Mouse (Mus musculus) neural tube, embryonic 11.5 days (tissue): ENCODE measurements around the gene Myd88. TPM values are rescaled to one million over a fixed set of nuclear protein-coding genes. Genes with fewer than 3 reads are reported as not detected.

Source experiments
- ATAC-seq: fragments of 200-750 bp; cut with Nextera tagmentation; 2 replicates; pipeline ENCODE4 v1.8.0; 2017; ENCODE audit warnings: moderate number of reproducible peaks, mild to moderate bottlenecking, moderate TSS enrichment, moderate library complexity; ENCODE audit not compliant: insufficient read depth, low FRiP score, low TSS enrichment
- DNase-seq: peaks from one replicate; pipeline ENCODE4 v3.0.0-alpha.2; 2015; ENCODE audit warnings: low spot score
- H3K27ac ChIP-seq: fragments of 300-500 bp; sonication (generic); 2 replicates; pipeline ENCODE4 v1.5.1; 2014; ENCODE audit warnings: low read depth, mild to moderate bottlenecking, low read length
- H3K27me3 ChIP-seq: fragments of 300-500 bp; sonication (generic); 2 replicates; pipeline ENCODE4 v1.6.1; 2014; ENCODE audit warnings: mild to moderate bottlenecking, low read length, mixed read lengths; ENCODE audit not compliant: control insufficient read depth, insufficient read depth
- H3K36me3 ChIP-seq: fragments of 300-500 bp; sonication (generic); 2 replicates; pipeline ENCODE4 v1.6.1; 2014; ENCODE audit warnings: mild to moderate bottlenecking, low read length, moderate library complexity, mixed read lengths; ENCODE audit not compliant: control insufficient read depth, insufficient read depth
- H3K4me1 ChIP-seq: fragments of 300-500 bp; sonication (generic); 2 replicates; pipeline ENCODE4 v1.6.1; 2014; ENCODE audit warnings: low read length, mixed read lengths; ENCODE audit not compliant: control insufficient read depth, insufficient read depth
- H3K4me2 ChIP-seq: fragments of 300-500 bp; sonication (generic); 2 replicates; pipeline ENCODE4 v1.6.1; 2014; ENCODE audit warnings: low read depth, mild to moderate bottlenecking, moderate library complexity
- H3K4me3 ChIP-seq: fragments of 300-500 bp; sonication (generic); 2 replicates; pipeline ENCODE4 v1.5.1; 2014; ENCODE audit warnings: low read depth, low read length
- H3K9ac ChIP-seq: fragments of 300-500 bp; sonication (generic); 2 replicates; pipeline ENCODE4 v1.6.1; 2014; ENCODE audit warnings: mild to moderate bottlenecking, low read length
- H3K9me3 ChIP-seq: fragments of 300-500 bp; sonication (generic); 2 replicates; pipeline ENCODE4 v1.6.1; 2016; ENCODE audit warnings: low read length; ENCODE audit not compliant: control insufficient read depth
- WGBS: fragments of 180-500 bp; shearing (Covaris S2); extraction: QIAGEN DNeasy Blood & Tissue Kit; methylation state at CpG from one replicate; pipeline ENCODE4 v1.1.7; 2014; 5-methylcytosine and 5-hydroxymethylcytosine counted together
- polyA plus RNA-seq: library from polyadenylated mRNA; unstranded; fragments of >200 nt; fragmentation: Nextera tagmentation; extraction: Ambion mirVana; gene quantifications from 2 replicates; pipeline ENCODE4 v1.2.1, GENCODE M21; 2014

Gene Myd88
- polyA plus RNA-seq, 1 experiment from 2014 or later: 7.9 TPM

DNA sequence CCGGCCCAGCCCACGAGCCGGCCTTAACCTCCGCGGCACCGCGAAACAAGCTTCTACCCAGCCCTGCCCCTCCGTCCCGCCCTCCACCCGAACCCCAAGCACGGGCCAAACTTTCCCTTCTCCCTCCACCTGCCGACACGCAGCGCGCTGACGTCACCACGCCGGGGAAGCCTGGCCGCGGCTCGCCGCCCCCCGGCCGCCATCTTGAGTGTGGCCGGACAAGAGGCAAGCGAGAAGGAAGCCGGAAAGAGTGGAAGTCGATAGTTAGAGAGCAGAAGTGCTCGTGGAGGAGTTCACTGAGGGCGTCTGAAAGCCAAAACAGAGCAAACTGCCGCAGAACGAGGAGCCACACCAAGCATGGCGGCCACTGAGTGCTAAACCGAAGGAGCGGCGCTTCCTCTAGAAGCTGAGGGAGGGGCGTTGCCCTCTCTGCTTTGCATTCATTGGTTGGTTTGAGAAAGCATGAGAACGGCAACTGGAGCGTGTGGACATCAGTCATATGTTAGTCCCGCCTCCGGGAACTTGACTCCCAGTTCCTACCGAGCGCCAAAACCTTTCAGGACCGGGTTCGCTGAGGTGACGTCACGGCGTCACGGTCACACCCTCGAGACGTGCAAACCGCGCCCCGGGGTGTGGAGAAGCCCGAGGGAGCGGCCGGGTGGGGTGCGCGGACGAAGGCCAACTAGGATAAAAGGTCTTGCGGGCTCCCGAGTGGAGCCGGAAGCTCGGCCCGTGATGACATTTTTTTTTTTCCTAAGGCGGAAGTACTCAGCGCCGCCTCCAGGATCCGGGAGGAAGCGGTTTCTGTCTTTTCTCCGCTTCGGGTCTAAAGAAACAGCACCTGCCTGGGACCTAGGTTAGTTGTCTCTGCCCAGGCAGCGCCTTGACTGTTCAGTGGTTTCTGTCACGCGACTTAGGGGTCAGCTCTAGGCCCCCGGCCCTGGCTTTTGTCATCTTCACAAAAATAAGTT is 18.6 kb downstream of the Myd88 start, which contains the start of gene Oxsr1:
Gene Oxsr1, minus strand, starts transcription at position 139 of the 971 bp plus-strand sequence.
- WGBS: under 1% methylated on average over 76 of the region's 76 CpGs
- H3K4me3 ChIP-seq: peak within 1 kb of the TSS; percentile 92
- no peaks in the 10 kb centered on the region for H3K9me3 ChIP-seq
- H3K36me3 ChIP-seq: no peaks in the 10 kb centered on the region
- peak within 1 kb of the TSS; percentile 83 for H3K27ac ChIP-seq
- peak within 1 kb of the TSS; percentile 89 for H3K9ac ChIP-seq
- peak; percentile 96 for DNase-seq
- ATAC-seq: peak; percentile 97
- peak within 1 kb of the TSS; percentile 98 for H3K4me2 ChIP-seq
- H3K27me3 ChIP-seq: no peaks in the 10 kb centered on the region
- H3K4me1 ChIP-seq: peaks cover 5% of the 10 kb centered on the region; the same call in 1 of the 2 replicates

DNA sequence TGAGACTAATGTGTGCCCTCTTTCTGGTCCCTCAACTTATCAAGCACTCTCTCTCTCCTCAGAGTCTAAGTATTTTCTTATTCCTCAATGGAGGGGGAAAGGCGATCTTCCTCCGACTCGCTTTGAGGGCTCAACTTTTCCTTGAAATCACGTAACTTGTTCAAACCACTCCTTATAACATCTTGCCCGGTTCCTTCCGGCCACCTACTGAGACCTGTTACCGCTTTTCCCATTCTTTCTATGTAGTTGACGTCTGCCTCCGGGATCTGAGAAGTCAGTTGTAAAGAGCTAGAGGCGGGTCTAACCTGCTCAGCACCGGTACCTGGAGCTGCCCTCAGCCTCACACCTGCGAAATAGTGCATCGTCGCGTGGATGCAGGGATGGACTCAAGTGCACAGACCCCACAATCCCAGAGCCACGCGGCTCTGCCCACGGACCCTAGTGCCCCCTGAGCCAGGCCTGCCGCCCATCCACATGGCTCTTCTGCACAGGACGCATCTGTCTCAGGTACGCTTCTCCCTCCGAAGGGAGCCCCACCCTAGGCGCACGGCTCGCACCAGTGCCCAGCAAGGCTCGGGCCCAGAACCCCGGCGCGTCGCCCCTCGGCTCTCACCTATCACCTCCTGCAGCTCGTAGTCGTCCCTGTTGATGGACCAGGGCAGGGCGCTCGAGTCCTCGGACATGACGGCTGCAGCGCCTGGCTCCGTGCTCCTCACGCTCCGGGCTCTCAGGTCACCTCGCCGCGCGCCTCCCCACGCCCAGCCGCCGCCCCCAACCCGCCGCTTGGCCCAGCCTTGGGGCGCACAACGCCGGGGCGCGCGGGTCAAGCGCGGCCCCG is 19.6 kb downstream of the Myd88 start:
- WGBS: 0% methylated on average over 43 of the region's 59 CpGs
- no peaks in the 10 kb centered on the region for H3K9me3 ChIP-seq
- H3K27ac ChIP-seq: peak overlapping the region; percentile 83; the same call in 1 of the 2 replicates
- H3K4me1 ChIP-seq: peaks cover 5% of the 10 kb centered on the region; the same call in 1 of the 2 replicates
- peak overlapping the region; percentile 92 for H3K4me3 ChIP-seq
- peak overlapping the region; percentile 89 for H3K9ac ChIP-seq
- H3K27me3 ChIP-seq: no peaks in the 10 kb centered on the region
- ATAC-seq (peak; percentile 56), DNase-seq (peak; percentile 27)
- peak overlapping the region; percentile 98 for H3K4me2 ChIP-seq
- no peaks in the 10 kb centered on the region for H3K36me3 ChIP-seq

DNA sequence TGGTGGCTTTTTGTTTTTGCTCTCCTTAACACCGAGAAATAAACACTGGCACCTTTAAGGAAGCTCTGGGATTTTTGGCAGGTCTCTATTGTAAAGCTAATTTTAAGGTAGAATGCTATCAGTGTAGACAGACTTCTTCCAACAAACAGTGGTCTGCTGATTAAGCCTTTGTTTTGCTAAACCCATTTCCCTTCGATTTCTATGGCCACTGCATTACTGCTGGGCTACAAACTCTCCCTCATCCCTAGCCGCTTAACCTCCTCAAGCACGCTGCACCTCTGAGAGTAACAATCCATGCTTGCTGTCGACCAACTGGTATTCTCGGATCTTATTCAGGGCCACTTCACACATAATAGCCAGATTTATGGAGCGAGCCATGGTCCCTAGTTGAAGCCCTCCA is 20.3 kb downstream of the Myd88 start:
- no peak overlapping the region for H3K27ac ChIP-seq
- H3K4me2 ChIP-seq: peak overlapping the region; percentile 98
- ATAC-seq: no peak
- H3K9me3 ChIP-seq: no peaks in the 10 kb centered on the region
- H3K27me3 ChIP-seq: no peaks in the 10 kb centered on the region
- H3K36me3 ChIP-seq: no peaks in the 10 kb centered on the region
- peak overlapping the region; percentile 26 for H3K9ac ChIP-seq
- H3K4me1 ChIP-seq: peaks cover 5% of the 10 kb centered on the region; the same call in 1 of the 2 replicates
- H3K4me3 ChIP-seq: peak overlapping the region; percentile 92
- WGBS: 12% methylated on average over 7 of the region's 7 CpGs
- no peak for DNase-seq

- Histone ChIP-seq H3K4me3 (no peak overlapping the region), H3K27ac (no peak overlapping the region), H3K36me3 (no peaks in the 10 kb centered on the region), H3K9me3 (no peaks in the 10 kb centered on the region), H3K4me1 (peaks cover 5% of the 10 kb centered on the region; the same call in 1 of the 2 replicates), H3K4me2 (peak overlapping the region; percentile 98), H3K9ac (no peak overlapping the region), H3K27me3 (no peaks in the 10 kb centered on the region)
- ATAC-seq: no peak
- WGBS: 84% methylated on average over 7 of the region's 7 CpGs
- DNase-seq: no peak
Measured at GRCm38 (mm10) chr9:119320446-119320845, 20.8 kb downstream of the Myd88 start.

- 96% methylated on average over 1 of the region's 1 CpGs for WGBS
- no peak overlapping the region for H3K27ac ChIP-seq
Measured at GRCm38 (mm10) chr9:119318891-119319290, 22.3 kb downstream of the Myd88 start.

GRCm38 (mm10) chr9:119313096-119313495 is 28.1 kb downstream of the Myd88 start:
- H3K27me3 ChIP-seq: no peaks in the 10 kb centered on the region
- 94% methylated on average over 10 of the region's 10 CpGs for WGBS
- H3K27ac ChIP-seq: no peak overlapping the region
- H3K36me3 ChIP-seq: no peaks in the 10 kb centered on the region
- DNase-seq (no peak), ATAC-seq (no peak)
- H3K4me3 ChIP-seq: no peak overlapping the region
- no peak overlapping the region for H3K4me2 ChIP-seq
- H3K9ac ChIP-seq: no peak overlapping the region
- H3K9me3 ChIP-seq: no peaks in the 10 kb centered on the region
- H3K4me1 ChIP-seq: no peaks in the 10 kb centered on the region

More at GRCm38 (mm10) chr9:119318891-119319290, 22.3 kb downstream of the Myd88 start:
- no peak overlapping the region for H3K9ac ChIP-seq
- no peak for DNase-seq
- H3K27me3 ChIP-seq: no peaks in the 10 kb centered on the region
- H3K4me3 ChIP-seq: no peak overlapping the region
- H3K4me2 ChIP-seq: no peak overlapping the region
- no peaks in the 10 kb centered on the region for H3K9me3 ChIP-seq
- ATAC-seq: no peak
- no peaks in the 10 kb centered on the region for H3K36me3 ChIP-seq
- H3K4me1 ChIP-seq: peaks cover 5% of the 10 kb centered on the region; the same call in 1 of the 2 replicates

DNA sequence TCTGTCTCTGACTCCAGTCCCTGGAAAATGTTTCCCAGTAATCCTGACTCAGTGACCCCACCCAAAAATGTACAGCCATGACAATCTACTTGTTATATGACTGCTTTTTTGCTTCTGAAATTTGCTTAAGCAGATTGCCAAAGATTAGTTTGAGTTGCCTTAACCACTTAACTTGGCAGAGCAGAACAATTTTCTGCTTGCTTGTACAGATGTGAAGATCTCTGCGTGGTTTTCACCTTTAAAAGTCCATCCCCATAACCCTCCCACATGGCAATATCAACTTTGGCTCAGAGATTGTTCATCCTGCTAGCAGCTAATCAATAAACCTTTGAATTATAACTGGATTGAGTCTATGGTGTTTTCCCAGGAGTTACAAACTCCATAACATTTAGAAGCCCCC is 32.1 kb downstream of the Myd88 start:
- ATAC-seq (no peak), DNase-seq (no peak)
- H3K36me3 ChIP-seq: no peaks in the 10 kb centered on the region
- no peaks in the 10 kb centered on the region for H3K9me3 ChIP-seq
- no peak overlapping the region for H3K4me2 ChIP-seq
- WGBS: 97% methylated on average over 1 of the region's 1 CpGs
- H3K27ac ChIP-seq: no peak overlapping the region
- H3K27me3 ChIP-seq: no peaks in the 10 kb centered on the region
- no peak overlapping the region for H3K9ac ChIP-seq
- H3K4me1 ChIP-seq: no peaks in the 10 kb centered on the region
- no peak overlapping the region for H3K4me3 ChIP-seq

DNA sequence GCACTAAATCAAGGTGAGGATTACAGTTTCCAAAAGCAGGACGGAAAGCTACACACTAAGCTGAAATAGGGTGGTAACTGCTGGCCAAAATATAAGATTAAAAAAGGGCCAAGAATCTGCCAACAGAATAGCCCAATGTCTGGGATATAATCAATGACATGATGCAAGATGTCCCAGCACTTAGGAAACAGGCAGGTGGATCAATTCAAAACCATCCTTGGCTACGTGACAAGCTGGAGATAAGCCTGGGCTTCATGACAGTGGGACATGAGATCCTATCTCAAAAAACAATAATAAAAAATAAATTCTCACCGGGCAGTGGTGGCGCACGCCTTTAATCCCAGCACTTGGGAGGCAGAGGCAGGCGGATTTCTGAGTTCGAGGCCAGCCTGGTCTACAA is 35.3 kb downstream of the Myd88 start:
- Histone ChIP-seq H3K4me3 (no peak overlapping the region), H3K4me2 (no peak overlapping the region), H3K9me3 (no peaks in the 10 kb centered on the region), H3K27me3 (no peaks in the 10 kb centered on the region), H3K4me1 (no peaks in the 10 kb centered on the region), H3K9ac (no peak overlapping the region), H3K36me3 (no peaks in the 10 kb centered on the region), H3K27ac (no peak overlapping the region)
- 99% methylated on average over 7 of the region's 7 CpGs for WGBS
- DNase-seq: no peak
- no peak for ATAC-seq
